Mouse (Mus musculus) midbrain, embryonic 15.5 days (tissue): ENCODE data around the gene Ap4m1. TPM values are rescaled to one million over a fixed set of nuclear protein-coding genes. Genes with fewer than 3 reads are reported as not detected.

Experiments used
- ATAC-seq: fragments of 200-750 bp; cut with Nextera tagmentation; replicated peaks from 2 replicates; pipeline ENCODE4 v1.8.0; 2017; ENCODE audit warnings: moderate TSS enrichment
- H3K27ac ChIP-seq: fragments of 300-500 bp; sonication (generic); 2 replicates; pipeline ENCODE4 v1.5.1; 2015; ENCODE audit warnings: mild to moderate bottlenecking, inconsistent platforms
- H3K27me3 ChIP-seq: fragments of 300-500 bp; sonication (generic); replicated peaks from 2 replicates; pipeline ENCODE4 v1.6.1; 2015; ENCODE audit warnings: inconsistent platforms
- H3K36me3 ChIP-seq: fragments of 300-500 bp; sonication (generic); replicated peaks from 2 replicates; pipeline ENCODE4 v1.6.1; 2015; ENCODE audit warnings: inconsistent platforms
- H3K4me1 ChIP-seq: fragments of 300-500 bp; sonication (generic); 2 replicates; pipeline ENCODE4 v1.6.1; 2015; ENCODE audit warnings: inconsistent platforms
- H3K4me2 ChIP-seq: fragments of 300-500 bp; sonication (generic); 2 replicates; pipeline ENCODE4 v1.6.1; 2015; ENCODE audit warnings: inconsistent platforms, mild to moderate bottlenecking, moderate library complexity
- H3K4me3 ChIP-seq: fragments of 300-500 bp; sonication (generic); 2 replicates; pipeline ENCODE4 v1.5.1; 2015; ENCODE audit warnings: mild to moderate bottlenecking, inconsistent platforms
- H3K9ac ChIP-seq: fragments of 300-500 bp; sonication (generic); 2 replicates; pipeline ENCODE4 v1.6.1; 2015; ENCODE audit warnings: mild to moderate bottlenecking, inconsistent platforms
- H3K9me3 ChIP-seq: fragments of 300-500 bp; sonication (generic); 2 replicates; pipeline ENCODE4 v1.6.1; 2016; ENCODE audit warnings: inconsistent platforms
- WGBS: fragments of 180-500 bp; shearing (Covaris S2); methylation state at CpG from one replicate; pipeline ENCODE4 v1.1.7; 2015; ENCODE audit warnings: mixed read lengths; 5-methylcytosine and 5-hydroxymethylcytosine counted together
- polyA plus RNA-seq: library from polyadenylated mRNA; unstranded; fragments of >200 nt; fragmentation: Nextera tagmentation; extraction: Ambion mirVana; gene quantifications from 2 replicates; pipeline ENCODE4 v1.2.1, GENCODE M21; 2015

Ap4m1 gene
- 28.5 and 30.5 TPM in 2 replicates for polyA plus RNA-seq

DNA sequence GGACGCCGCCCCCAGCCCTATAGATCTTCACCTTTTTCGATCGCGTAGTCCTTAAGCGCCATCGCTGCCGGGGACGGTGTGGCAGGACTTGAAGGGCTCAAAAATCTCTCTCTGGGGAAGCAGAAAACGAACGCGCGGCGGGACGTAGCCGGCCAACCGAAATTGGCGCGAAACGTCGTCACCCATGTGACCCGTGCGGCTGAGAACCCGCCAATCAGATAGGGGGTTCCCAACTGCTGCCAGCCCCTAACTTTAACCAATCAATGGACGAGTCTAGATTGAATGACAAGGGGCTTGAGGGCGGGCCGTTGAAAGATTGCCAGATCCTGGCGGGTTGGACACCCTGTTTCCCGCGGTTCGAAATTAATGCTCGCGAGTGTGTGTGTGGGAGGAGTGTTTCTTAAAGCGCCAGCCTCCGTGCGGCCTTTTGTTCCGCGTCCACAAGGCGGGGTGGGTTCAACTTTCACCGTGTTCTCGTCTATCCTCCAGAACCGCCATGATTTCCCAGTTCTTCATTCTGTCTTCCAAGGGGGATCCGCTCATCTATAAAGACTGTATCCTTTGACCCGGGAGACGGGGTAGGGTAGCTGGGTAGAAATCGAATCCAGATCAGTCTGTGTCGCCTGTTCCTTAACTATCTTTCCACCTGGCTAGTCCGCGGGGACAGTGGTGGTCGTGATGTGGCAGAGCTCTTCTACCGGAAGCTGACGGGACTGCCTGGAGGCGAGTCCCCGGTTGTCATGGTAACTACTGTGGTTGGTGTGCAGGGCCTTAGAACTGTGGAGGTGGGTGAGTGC, at the start of gene Ap4m1, which contains the start of gene Mcm7:
Ap4m1 (plus strand) TSS at position 308 of the 797 bp plus-strand sequence.
Mcm7 (minus strand) TSS at position 728 of the 797 bp plus-strand sequence.
- WGBS: under 1% methylated on average over 54 of the region's 54 CpGs
- H3K9ac ChIP-seq: peak within 1 kb of the TSS; percentile 51
- peak; percentile 96 for ATAC-seq
- H3K4me1 ChIP-seq: peaks cover 30% of the 10 kb centered on the region
- H3K27ac ChIP-seq: peak within 1 kb of the TSS; percentile 91
- H3K27me3 ChIP-seq: no peaks in the 10 kb centered on the region
- no peaks in the 10 kb centered on the region for H3K9me3 ChIP-seq
- H3K4me2 ChIP-seq: peak within 1 kb of the TSS; percentile 97
- peaks cover 25% of the 10 kb centered on the region for H3K36me3 ChIP-seq
- H3K4me3 ChIP-seq: peak within 1 kb of the TSS; percentile 61

DNA sequence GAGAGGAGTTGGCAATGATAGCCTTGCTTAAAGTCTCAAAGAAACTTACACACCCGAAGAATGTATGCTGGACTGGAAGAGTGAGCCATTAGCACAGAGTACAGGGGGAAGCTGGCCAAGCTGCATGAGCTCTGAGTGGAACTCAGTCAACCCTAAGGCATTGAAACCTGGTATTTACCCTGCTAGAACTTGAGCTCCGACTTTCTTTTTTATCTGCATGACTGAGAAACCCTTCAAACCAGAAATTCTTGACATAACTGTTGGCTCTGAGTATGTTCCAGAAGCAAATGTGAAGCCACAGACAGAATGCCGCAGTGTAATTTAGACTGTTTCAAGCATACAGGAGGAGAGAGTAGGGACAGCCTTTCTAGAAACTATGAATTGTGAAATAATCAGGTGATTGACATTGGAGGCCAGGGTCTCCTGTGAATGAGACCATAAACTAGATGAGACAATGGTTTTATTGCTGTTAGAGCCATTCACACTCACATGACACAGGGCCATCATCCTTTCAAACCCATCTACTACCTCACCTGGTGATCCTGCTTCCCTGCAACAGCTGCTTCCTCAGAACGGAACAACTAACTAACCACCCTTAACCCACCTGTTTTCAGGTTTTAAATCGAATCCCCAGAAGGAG, 39.3 kb upstream of the Ap4m1 start:
- Histone ChIP-seq H3K4me1 (no peaks in the 10 kb centered on the region), H3K9me3 (no peaks in the 10 kb centered on the region), H3K9ac (no peak overlapping the region), H3K27ac (no peak overlapping the region), H3K4me2 (no peak overlapping the region), H3K36me3 (peaks cover 59% of the 10 kb centered on the region), H3K27me3 (no peaks in the 10 kb centered on the region), H3K4me3 (no peak overlapping the region)
- 96% methylated on average over 5 of the region's 5 CpGs for WGBS
- no peak for ATAC-seq

DNA sequence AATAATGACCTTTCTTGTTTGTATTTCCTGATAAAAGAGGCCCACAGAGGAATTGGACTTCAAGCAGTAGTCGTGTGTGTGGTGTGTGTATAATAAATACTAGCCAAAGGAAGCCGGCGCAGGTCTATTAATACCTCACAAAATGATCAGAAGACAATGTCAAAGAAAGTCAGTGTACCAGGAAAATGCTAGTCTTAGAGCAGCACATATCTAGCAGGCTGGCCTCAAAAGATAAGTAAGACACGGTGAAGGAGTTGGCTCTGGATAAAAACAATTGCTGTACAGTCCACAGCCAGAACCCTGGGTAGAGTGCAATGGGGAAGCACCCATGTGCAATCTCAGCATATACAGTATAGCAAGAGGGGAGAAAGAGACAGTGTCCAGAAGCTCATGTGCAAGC, 34.5 kb upstream of the Ap4m1 start:
- Histone ChIP-seq H3K27me3 (no peaks in the 10 kb centered on the region), H3K4me2 (no peak overlapping the region), H3K36me3 (peaks cover 31% of the 10 kb centered on the region), H3K4me1 (no peaks in the 10 kb centered on the region), H3K27ac (no peak overlapping the region), H3K9me3 (no peaks in the 10 kb centered on the region), H3K4me3 (no peak overlapping the region), H3K9ac (no peak overlapping the region)
- ATAC-seq: no peak
- WGBS: 93% methylated on average over 4 of the region's 4 CpGs

DNA sequence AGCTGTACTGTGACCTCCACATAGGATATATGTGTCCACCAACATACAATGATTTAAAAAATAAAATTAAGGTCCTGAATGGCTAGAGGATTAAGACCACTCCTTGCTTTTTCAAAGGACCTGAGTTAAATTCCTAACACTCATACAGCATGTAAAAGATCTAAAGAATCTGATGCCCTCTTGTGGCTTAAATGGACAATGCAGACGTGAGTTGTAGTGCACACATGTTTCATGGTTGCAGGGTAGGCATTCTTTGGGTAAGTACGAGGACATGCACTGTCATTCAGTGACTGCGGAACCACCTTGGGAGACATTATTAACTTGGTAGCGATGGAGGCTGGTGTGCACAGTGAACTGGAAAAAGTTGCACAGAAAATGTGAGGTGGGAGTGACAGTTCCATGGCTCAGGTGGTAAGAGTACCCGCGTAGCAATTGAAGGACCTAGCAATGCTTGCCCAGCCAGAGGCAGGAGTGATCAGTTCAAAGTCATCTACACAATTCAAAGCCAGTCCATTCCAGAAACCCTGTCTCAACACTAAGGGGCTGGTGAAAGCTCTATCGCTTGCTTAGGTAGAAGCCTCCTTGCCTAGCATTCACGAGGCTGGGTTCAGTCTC, 33.8 kb upstream of the Ap4m1 start:
- no peak for ATAC-seq
- H3K4me3 ChIP-seq: no peak overlapping the region
- H3K27me3 ChIP-seq: no peaks in the 10 kb centered on the region
- no peak overlapping the region for H3K27ac ChIP-seq
- H3K4me1 ChIP-seq: no peaks in the 10 kb centered on the region
- H3K9ac ChIP-seq: no peak overlapping the region
- 62% methylated on average over 8 of the region's 8 CpGs for WGBS
- no peaks in the 10 kb centered on the region for H3K9me3 ChIP-seq
- no peak overlapping the region for H3K4me2 ChIP-seq
- H3K36me3 ChIP-seq: peaks cover 28% of the 10 kb centered on the region

DNA sequence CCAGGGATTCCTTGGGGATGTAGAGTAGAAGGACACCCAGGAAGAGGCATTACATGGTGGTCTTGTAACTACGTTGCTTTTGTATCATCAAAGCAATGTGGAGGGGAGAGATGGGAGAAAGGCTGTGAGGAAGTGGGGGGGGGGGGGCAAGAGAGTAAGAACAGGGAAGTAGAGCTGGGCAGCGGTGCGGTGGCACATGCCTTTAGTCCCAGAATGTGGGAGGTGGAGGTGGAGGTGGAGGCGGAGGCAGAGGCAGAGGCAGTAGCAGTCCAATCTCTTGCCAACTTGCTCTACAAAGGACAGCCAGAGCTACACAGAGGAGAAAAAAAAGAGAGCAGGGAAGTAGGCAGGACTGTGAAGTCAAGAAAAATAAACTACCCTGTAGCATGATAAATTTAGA, 33.2 kb upstream of the Ap4m1 start:
- peaks cover 26% of the 10 kb centered on the region for H3K36me3 ChIP-seq
- WGBS: 73% methylated on average over 4 of the region's 4 CpGs

DNA sequence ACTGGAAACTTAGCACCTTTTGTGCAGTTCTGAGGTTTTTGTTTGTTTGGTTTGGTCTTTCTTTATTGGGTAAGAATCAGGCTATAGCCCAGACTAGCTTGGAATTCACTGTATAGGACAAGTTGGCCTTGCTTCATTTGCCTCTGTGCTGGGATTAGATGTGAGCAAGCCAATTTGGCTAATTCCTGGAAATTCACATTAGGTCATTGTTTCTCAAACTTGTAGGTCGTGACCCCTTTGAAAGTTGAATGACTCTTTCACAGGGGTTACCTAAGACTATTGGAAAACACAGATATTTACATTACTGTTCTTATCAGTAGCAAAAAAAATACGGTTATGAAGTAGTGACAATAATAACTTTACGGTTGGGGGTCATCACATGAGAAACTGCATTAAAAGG, 17.4 kb upstream of the Ap4m1 start:
- Histone ChIP-seq H3K4me2 (peak overlapping the region; percentile 51), H3K9ac (peak overlapping the region; percentile 89), H3K4me1 (peaks cover 12% of the 10 kb centered on the region), H3K9me3 (no peaks in the 10 kb centered on the region), H3K4me3 (peak overlapping the region; percentile 72), H3K27me3 (no peaks in the 10 kb centered on the region), H3K36me3 (peaks cover 18% of the 10 kb centered on the region; the same call in 1 of the 2 replicates), H3K27ac (peak overlapping the region; percentile 97; the same call in 1 of the 2 replicates)
- 93% methylated on average over 3 of the region's 3 CpGs for WGBS
- ATAC-seq: no peak

More for the DNA sequence above, 33.2 kb upstream of the Ap4m1 start:
- Histone ChIP-seq H3K4me2 (no peak overlapping the region), H3K9ac (no peak overlapping the region), H3K4me3 (no peak overlapping the region), H3K27me3 (no peaks in the 10 kb centered on the region), H3K4me1 (no peaks in the 10 kb centered on the region), H3K27ac (no peak overlapping the region), H3K9me3 (no peaks in the 10 kb centered on the region)
- ATAC-seq: no peak

DNA sequence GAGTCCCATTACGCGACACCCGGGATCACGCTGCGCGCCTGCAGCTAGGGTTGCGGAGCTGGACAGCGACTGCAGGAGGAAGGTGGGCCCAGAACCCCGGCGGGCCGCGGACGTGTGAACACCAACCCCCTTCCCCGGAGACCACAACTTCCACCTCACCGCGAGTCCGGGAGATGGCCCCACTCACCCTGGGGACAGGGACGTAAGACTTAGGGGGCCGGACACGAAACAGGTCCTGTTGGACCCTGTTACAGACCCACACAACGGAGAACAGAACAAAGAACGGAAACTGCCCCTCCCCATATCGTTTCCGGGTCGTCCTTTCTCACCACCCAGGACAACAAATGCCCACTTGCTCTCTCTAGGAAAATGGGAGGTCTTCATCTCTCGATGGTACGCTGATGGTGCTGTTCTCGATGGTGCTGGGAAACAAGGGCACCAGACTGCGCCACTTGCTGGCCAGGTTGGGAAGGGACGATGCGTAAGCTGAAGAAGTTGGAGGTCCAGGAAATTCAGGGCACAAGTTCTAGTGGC, 16.3 kb upstream of the Ap4m1 start, which contains the start of gene Zfp113:
Zfp113 (minus strand) TSS at position 302 of the 534 bp plus-strand sequence.
- ATAC-seq: peak; percentile 96
- under 1% methylated on average over 31 of the region's 31 CpGs for WGBS
- H3K27me3 ChIP-seq: no peaks in the 10 kb centered on the region
- H3K4me3 ChIP-seq: peak within 1 kb of the TSS; percentile 72
- H3K4me2 ChIP-seq: peak within 1 kb of the TSS; percentile 51
- H3K9ac ChIP-seq: peak within 1 kb of the TSS; percentile 89
- no peaks in the 10 kb centered on the region for H3K9me3 ChIP-seq
- peak within 1 kb of the TSS; percentile 97 for H3K27ac ChIP-seq
- peaks cover 14% of the 10 kb centered on the region; the same call in 1 of the 2 replicates for H3K36me3 ChIP-seq
- H3K4me1 ChIP-seq: peaks cover 16% of the 10 kb centered on the region

DNA sequence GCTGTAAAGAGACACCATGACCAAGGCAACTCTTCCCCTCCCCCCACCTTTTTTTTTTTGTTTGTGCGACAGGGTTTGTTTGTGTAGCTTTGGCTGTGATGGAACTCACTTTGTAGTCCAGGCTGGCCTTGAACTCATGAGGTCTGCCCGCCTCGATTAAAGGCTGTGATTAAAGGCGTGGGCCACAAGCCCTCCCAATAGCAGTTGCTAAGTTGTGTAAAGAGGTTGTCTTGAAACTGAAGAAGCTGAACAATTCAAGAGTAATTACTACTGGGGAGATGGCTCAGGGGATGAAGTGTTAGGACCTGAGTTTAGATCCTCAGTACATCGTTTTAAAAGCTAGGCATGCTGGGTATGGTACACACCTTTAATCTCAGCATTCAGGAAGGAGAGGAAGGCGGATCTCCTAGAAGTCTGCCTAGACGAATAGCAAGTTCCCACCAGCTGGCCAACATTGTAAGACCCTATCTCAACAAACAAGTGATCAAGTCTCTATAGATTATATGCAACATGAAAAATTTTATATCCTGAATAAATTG, 11.5 kb upstream of the Ap4m1 start:
- Histone ChIP-seq H3K4me1 (peaks cover 16% of the 10 kb centered on the region), H3K36me3 (peaks cover 27% of the 10 kb centered on the region; the same call in 1 of the 2 replicates), H3K9me3 (no peaks in the 10 kb centered on the region), H3K9ac (peak overlapping the region; percentile 41; the same call in 1 of the 2 replicates), H3K27me3 (no peaks in the 10 kb centered on the region), H3K4me2 (peak overlapping the region; percentile 86), H3K27ac (peak overlapping the region; percentile 83), H3K4me3 (peak overlapping the region; percentile 89)
- ATAC-seq: 0 out of 2 replicates have a peak, but pooled peaks have one; percentile 3
- 61% methylated on average over 7 of the region's 7 CpGs for WGBS

DNA sequence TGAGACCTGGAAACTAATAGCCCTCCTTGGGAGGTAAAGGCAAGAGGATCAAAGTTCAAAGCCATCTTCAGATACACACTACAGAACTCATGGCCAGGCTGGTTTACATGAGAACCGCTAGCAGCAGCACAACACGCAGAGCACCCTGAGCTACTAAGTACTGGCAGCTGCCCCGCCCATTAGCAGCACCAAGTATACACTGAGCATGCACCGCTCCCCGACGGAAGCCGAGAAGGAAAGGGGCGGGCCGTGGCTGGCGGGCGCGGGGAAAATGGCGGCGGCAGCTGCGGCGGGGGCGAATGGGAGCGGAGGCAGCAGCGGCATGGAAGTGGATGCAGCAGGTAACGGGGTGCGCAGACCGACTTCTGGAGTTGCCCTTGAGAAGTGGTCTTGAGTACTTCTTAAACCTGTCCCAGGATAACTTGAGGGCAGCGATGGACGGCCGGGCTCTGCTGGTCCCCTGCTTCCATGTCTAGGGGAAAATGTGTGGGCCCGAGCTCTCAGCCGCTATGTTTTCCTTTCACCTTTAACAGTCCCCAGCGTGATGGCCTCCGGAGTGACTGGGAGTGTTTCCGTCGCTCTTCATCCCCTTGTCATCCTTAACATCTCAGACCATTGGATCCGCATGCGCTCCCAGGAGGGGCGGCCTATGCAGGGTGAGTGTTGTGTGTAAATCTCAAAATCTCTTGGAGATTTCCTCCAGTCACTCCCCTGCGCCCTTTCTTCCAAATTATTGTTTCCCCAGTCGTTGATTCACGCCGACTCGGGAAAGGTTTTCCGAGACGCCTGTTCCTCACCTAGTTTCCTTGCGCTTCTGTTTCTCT, 10.7 kb upstream of the Ap4m1 start, which contains the start of gene Cops6:
Cops6 (plus strand) TSS at position 230 of the 824 bp plus-strand sequence.
- peak; percentile 96 for ATAC-seq
- no peaks in the 10 kb centered on the region for H3K27me3 ChIP-seq
- under 1% methylated on average over 42 of the region's 42 CpGs for WGBS
- H3K4me3 ChIP-seq: peak within 1 kb of the TSS; percentile 89
- no peaks in the 10 kb centered on the region for H3K9me3 ChIP-seq
- peaks cover 35% of the 10 kb centered on the region; the same call in 1 of the 2 replicates for H3K36me3 ChIP-seq
- peak within 1 kb of the TSS; percentile 83 for H3K27ac ChIP-seq
- peak within 1 kb of the TSS; percentile 80 for H3K9ac ChIP-seq
- H3K4me2 ChIP-seq: peak within 1 kb of the TSS; percentile 86
- peaks cover 16% of the 10 kb centered on the region for H3K4me1 ChIP-seq

DNA sequence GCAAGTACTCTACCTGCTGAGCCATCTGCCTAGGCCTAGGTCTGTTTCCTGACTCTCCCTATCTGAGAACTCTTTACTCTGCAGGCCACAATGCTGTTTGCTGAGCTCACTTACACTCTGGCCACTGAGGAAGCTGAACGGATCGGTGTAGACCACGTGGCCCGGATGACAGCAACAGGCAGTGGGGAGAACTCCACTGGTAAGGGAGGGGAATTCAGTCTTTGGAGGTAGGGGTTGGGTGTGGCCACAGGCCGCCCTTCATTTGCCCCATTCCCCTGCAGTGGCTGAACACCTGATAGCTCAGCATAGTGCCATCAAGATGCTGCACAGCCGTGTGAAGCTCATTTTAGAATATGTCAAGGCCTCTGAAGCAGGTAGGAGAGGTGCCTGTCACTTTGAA, 8.8 kb upstream of the Ap4m1 start:
- Histone ChIP-seq H3K9ac (no peak overlapping the region), H3K9me3 (no peaks in the 10 kb centered on the region), H3K36me3 (peaks cover 54% of the 10 kb centered on the region), H3K27ac (no peak overlapping the region), H3K27me3 (no peaks in the 10 kb centered on the region), H3K4me2 (no peak overlapping the region), H3K4me1 (peaks cover 16% of the 10 kb centered on the region), H3K4me3 (no peak overlapping the region)
- ATAC-seq: no peak
- 80% methylated on average over 6 of the region's 6 CpGs for WGBS

DNA sequence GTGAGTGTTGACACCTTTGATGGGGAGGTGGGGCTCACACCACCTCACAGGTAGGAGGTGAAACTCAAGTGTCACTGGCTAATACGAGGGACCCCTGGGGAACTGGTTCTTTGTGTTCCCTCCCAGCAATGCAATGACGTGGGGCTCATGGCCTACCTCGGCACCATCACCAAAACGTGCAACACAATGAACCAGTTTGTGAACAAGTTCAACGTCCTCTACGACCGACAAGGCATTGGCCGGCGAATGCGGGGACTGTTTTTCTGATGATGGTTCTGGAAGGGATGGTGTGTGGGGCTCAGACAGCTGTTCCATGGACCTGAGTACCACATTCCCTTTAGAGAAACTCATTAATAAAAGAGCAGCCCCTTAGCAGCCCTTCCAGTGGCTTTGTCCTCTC, 8.2 kb upstream of the Ap4m1 start:
- no peak overlapping the region for H3K27ac ChIP-seq
- peaks cover 60% of the 10 kb centered on the region for H3K36me3 ChIP-seq

More for the DNA sequence above, 8.2 kb upstream of the Ap4m1 start:
- H3K4me3 ChIP-seq: no peak overlapping the region
- no peaks in the 10 kb centered on the region for H3K9me3 ChIP-seq
- no peaks in the 10 kb centered on the region for H3K27me3 ChIP-seq
- H3K4me1 ChIP-seq: peaks cover 16% of the 10 kb centered on the region
- H3K4me2 ChIP-seq: no peak overlapping the region
- no peak for ATAC-seq
- WGBS: 68% methylated on average over 10 of the region's 10 CpGs
- no peak overlapping the region for H3K9ac ChIP-seq
